Mouse (Mus musculus) liver, postnatal 0 days (tissue): ENCODE results near the gene Zfp580.

Experiments
- CTCF ChIP-seq: sonication (generic); IDR thresholded peaks from 2 replicates; pipeline ENCODE4 v1.5.1; 2016; ENCODE audit warnings: antibody characterized with exemption, low read depth
- EP300 ChIP-seq: IDR thresholded peaks from 2 replicates; pipeline ENCODE4 v1.6.1; 2016; ENCODE audit warnings: antibody characterized with exemption, low read depth, mild to moderate bottlenecking

DNA sequence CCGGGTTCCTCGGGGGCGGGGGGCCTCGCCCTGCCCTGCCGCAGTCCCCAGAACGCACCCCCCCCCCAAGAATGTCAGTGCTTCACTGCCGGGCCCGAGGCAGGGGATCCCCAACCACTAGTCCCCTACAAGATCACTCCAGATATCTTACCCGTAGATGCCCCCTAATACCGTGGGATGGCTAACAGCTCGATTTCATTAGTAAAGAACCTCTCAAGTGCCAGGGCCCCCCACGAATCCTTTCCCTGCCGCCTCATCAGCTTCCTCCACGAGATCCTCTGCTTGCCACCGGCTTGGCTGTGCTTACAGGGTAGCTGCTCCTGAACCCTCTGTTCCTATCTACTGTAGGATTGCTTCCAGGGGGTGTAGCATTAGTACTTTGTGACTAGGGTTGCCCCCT is 30.7 kb upstream of the Zfp580 start:
- TF ChIP-seq CTCF (no peak), EP300 (no peak)
